Mouse (Mus musculus) retina, embryonic 14.5 days (tissue): ENCODE data around the gene Cdc20b.
A peak's percentile ranks its signal among the peaks of the same experiment; 100 is the strongest.
"Not testable (repeated sequence)": the region's sequence is repeated elsewhere in the genome, so short reads cannot be mapped to it uniquely, and the experiment has no call there.

ENCODE experiments used
- DNase-seq: peaks from one replicate; pipeline ENCODE4 v3.0.0-alpha.2; 2015; ENCODE audit warnings: low spot score

The Cdc20b gene

GRCm38 (mm10) chr13:113034950-113035421 is at the start of gene Cdc20b:
Gene Cdc20b (plus strand): TSS chr13:113035111.
- DNase-seq: peak; percentile 61

- DNase-seq: peak; percentile 84
Observed at GRCm38 (mm10) chr13:112985605-112986450, 49.1 kb upstream of the Cdc20b start.

- DNase-seq: no peak
Observed at GRCm38 (mm10) chr13:112986451-112986950, 48.4 kb upstream of the Cdc20b start.

- DNase-seq: peak; percentile 94
Observed at GRCm38 (mm10) chr13:112987532-112987943, 47.4 kb upstream of the Cdc20b start, which contains the start of gene Ccno. Gene Ccno (plus strand): TSS chr13:112987802.

- DNase-seq: no peak
Observed at GRCm38 (mm10) chr13:112987991-112988390, 46.9 kb upstream of the Cdc20b start.

GRCm38 (mm10) chr13:112988866-112989265 is 46.0 kb upstream of the Cdc20b start:
- peak; percentile 30 for DNase-seq

GRCm38 (mm10) chr13:112989541-112989940 is 45.4 kb upstream of the Cdc20b start:
- peak; percentile 37 for DNase-seq

- no peak for DNase-seq
Observed at GRCm38 (mm10) chr13:112990346-112990745, 44.6 kb upstream of the Cdc20b start.

- peak; percentile 46 for DNase-seq
Observed at GRCm38 (mm10) chr13:112993531-112994152, 41.3 kb upstream of the Cdc20b start, which contains the start of gene Mcidas. Gene Mcidas (plus strand): TSS chr13:112993845.

- DNase-seq: peak; percentile 83
Observed at GRCm38 (mm10) chr13:112994191-112994590, 40.7 kb upstream of the Cdc20b start.

GRCm38 (mm10) chr13:112996407-112996806 is 38.5 kb upstream of the Cdc20b start:
- no peak for DNase-seq

- no peak for DNase-seq
Observed at GRCm38 (mm10) chr13:112997369-112997768, 37.5 kb upstream of the Cdc20b start.

GRCm38 (mm10) chr13:112998427-112999201 is 36.3 kb upstream of the Cdc20b start:
- DNase-seq: peak; percentile 55

- DNase-seq: no peak
Observed at GRCm38 (mm10) chr13:113000090-113000489, 34.8 kb upstream of the Cdc20b start.

- DNase-seq: no peak
Observed at GRCm38 (mm10) chr13:113000576-113001318, 34.2 kb upstream of the Cdc20b start.

GRCm38 (mm10) chr13:113012683-113013082 is 22.2 kb upstream of the Cdc20b start:
- DNase-seq: peak; percentile 52

- DNase-seq: not testable (repeated sequence)
Observed at GRCm38 (mm10) chr13:113013174-113013953, 21.5 kb upstream of the Cdc20b start.

- DNase-seq: no peak
Observed at GRCm38 (mm10) chr13:113021521-113021920, 13.4 kb upstream of the Cdc20b start.

GRCm38 (mm10) chr13:113022467-113022866 is 12.4 kb upstream of the Cdc20b start:
- DNase-seq: no peak
